Mouse (Mus musculus) heart, embryonic 12.5 days (tissue): ENCODE data around the gene Gm21750. TPM values are rescaled to one million over a fixed set of nuclear protein-coding genes. Genes with fewer than 3 reads are reported as not detected.
"Not testable (repeated sequence)": the region's sequence is repeated elsewhere in the genome, so short reads cannot be mapped to it uniquely, and the experiment has no call there.

Experiments used
- ATAC-seq: fragments of 200-750 bp; cut with Nextera tagmentation; 2 replicates; pipeline ENCODE4 v1.8.0; 2017; ENCODE audit warnings: moderate TSS enrichment, moderate library complexity; ENCODE audit not compliant: insufficient number of reproducible peaks, low FRiP score
- H3K27ac ChIP-seq: fragments of 300-500 bp; sonication (generic); 2 replicates; pipeline ENCODE4 v1.5.1; 2016; ENCODE audit warnings: mild to moderate bottlenecking, moderate library complexity; ENCODE audit not compliant: poor library complexity, severe bottlenecking
- H3K27me3 ChIP-seq: fragments of 300-500 bp; sonication (generic); replicated peaks from 2 replicates; pipeline ENCODE4 v1.6.1; 2016; ENCODE audit warnings: mild to moderate bottlenecking, moderate library complexity
- H3K36me3 ChIP-seq: fragments of 300-500 bp; sonication (generic); 2 replicates; pipeline ENCODE4 v1.6.1; 2016; ENCODE audit warnings: mild to moderate bottlenecking, moderate library complexity
- H3K4me1 ChIP-seq: fragments of 300-500 bp; sonication (generic); replicated peaks from 2 replicates; pipeline ENCODE4 v1.6.1; 2016; ENCODE audit warnings: mild to moderate bottlenecking
- H3K4me2 ChIP-seq: fragments of 300-500 bp; sonication (generic); 2 replicates; pipeline ENCODE4 v1.6.1; 2016; ENCODE audit warnings: mild to moderate bottlenecking, moderate library complexity
- H3K4me3 ChIP-seq: fragments of 300-500 bp; sonication (generic); 2 replicates; pipeline ENCODE4 v1.5.1; 2016; ENCODE audit warnings: mild to moderate bottlenecking
- H3K9ac ChIP-seq: fragments of 300-500 bp; sonication (generic); 2 replicates; pipeline ENCODE4 v1.6.1; 2016; ENCODE audit warnings: mild to moderate bottlenecking, moderate library complexity
- H3K9me3 ChIP-seq: fragments of 300-500 bp; sonication (generic); replicated peaks from 2 replicates; pipeline ENCODE4 v1.6.1; 2016; ENCODE audit warnings: mild to moderate bottlenecking, moderate library complexity
- WGBS: fragments of 180-500 bp; shearing (Covaris S2); methylation state at CpG from one replicate; pipeline ENCODE4 v1.1.7; 2016; 5-methylcytosine and 5-hydroxymethylcytosine counted together
- polyA plus RNA-seq: library from polyadenylated mRNA; unstranded; fragments of >200 nt; fragmentation: Nextera tagmentation; extraction: Ambion mirVana; gene quantifications from 2 replicates; pipeline ENCODE4 v1.2.1, GENCODE M21; 2016

Gene Gm21750
- not detected in 2 replicates for polyA plus RNA-seq

DNA sequence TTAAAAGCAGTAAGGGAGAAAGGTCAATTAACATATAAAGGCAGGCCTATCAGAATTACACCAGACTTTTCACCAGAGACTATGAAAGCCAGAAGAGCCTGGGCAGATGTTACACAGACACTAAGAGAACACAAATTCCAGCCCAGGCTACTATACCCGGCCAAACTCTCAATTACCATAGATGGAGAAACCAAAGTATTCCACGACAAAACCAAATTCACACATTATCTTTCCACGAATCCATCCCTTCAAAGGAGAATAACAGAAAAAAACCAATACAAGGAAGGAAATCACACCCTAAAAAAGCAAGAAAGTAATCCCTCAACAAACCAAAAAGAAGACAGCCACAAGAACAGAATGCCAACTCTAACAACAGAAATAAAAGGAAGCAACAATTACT, at the start of gene Gm21750:
Gene Gm21750 (plus strand): TSS at position 301 of the 400 bp plus-strand sequence.
- H3K27ac ChIP-seq: not testable (repeated sequence)

GRCm38 (mm10) chr14:73614961-73615360, 46.1 kb upstream of the Gm21750 start:
- ATAC-seq: not testable (repeated sequence)
- 71% methylated on average over 1 of the region's 1 CpGs for WGBS

More for the DNA sequence above, at the start of gene Gm21750:
- not testable (repeated sequence) for H3K36me3 ChIP-seq, H3K27me3 ChIP-seq, ATAC-seq, H3K9ac ChIP-seq, H3K9me3 ChIP-seq, H3K4me2 ChIP-seq, H3K4me1 ChIP-seq, H3K4me3 ChIP-seq
- 54% methylated on average over 3 of the region's 3 CpGs for WGBS

DNA sequence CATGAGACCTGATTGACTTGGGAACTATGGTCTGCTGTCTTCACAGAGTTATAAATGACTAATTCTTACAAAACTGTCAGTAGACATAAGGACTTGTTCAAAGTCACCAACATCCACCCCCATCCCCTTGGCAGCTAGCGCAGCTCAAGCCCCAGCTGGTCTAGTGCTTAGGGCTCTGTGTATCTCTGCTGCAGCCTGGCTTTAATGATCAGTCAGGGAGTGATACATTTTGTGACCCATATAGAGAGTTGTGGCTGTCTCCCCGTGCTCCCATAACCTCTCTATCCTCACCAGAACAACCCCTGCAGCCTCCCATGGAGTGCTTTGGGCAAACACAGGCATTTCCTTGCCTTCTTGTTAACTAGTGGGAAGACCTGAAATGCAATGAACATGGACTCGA, 40.1 kb upstream of the Gm21750 start:
- no peak overlapping the region for H3K9ac ChIP-seq
- no peaks in the 10 kb centered on the region for H3K4me1 ChIP-seq
- no peaks in the 10 kb centered on the region for H3K27me3 ChIP-seq
- no peak overlapping the region for H3K27ac ChIP-seq
- peaks cover 3% of the 10 kb centered on the region; the same call in 1 of the 2 replicates for H3K9me3 ChIP-seq
- no peak for ATAC-seq
- 69% methylated on average over 3 of the region's 3 CpGs for WGBS
- no peak overlapping the region for H3K4me3 ChIP-seq
- H3K36me3 ChIP-seq: no peaks in the 10 kb centered on the region
- no peak overlapping the region for H3K4me2 ChIP-seq

More at GRCm38 (mm10) chr14:73614961-73615360, 46.1 kb upstream of the Gm21750 start:
- not testable (repeated sequence) for H3K4me2 ChIP-seq, H3K9me3 ChIP-seq, H3K36me3 ChIP-seq, H3K4me1 ChIP-seq, H3K4me3 ChIP-seq, H3K9ac ChIP-seq, H3K27ac ChIP-seq
- H3K27me3 ChIP-seq: peaks cover 11% of the 10 kb centered on the region; the same call in 1 of the 2 replicates

DNA sequence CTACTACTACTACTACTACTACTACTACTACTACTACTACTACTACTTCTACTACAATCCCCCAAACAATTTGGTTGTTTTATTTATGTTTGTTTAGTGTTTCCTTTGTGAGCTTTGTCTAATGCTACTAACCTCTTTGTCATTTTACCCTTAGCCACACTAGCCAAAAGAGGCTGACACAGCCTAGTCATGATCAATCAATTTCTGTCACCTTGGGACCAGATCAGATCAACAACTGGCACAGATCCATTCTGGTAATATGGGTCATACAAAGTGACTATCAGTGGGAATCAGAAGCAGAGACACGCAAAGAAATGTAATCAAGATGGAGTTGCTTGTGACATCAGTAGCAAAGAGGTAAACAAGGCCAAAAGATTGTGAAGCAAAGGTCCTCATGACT, 38.0 kb upstream of the Gm21750 start:
- Histone ChIP-seq H3K9ac (no peak overlapping the region), H3K27ac (no peak overlapping the region), H3K36me3 (no peaks in the 10 kb centered on the region), H3K27me3 (no peaks in the 10 kb centered on the region), H3K4me1 (no peaks in the 10 kb centered on the region), H3K4me3 (no peak overlapping the region), H3K4me2 (no peak overlapping the region), H3K9me3 (0 out of 2 replicates have a peak, but pooled peaks cover 3% of the 10 kb centered on the region)
- 86% methylated on average over 1 of the region's 1 CpGs for WGBS
- ATAC-seq: no peak

DNA sequence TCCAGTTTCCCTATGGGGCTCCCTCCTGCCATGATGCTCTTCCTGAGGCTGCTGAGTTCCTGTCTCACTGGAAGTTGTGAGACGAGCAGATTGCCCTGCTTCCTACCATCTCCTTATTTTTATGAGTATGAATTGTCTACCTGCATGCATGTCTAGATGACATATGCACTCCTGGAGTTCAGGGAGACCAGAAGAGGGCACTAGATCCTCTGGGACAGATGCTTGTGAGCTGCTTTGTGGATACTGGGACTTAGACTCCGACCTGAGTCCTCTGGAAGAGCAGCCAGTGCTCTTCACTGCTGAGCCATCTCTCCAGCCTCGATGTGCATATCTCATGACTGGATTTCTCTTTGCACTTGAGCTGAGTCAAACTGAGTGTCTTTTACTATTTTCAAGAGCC, 35.6 kb upstream of the Gm21750 start:
- ATAC-seq: no peak
- H3K36me3 ChIP-seq: no peaks in the 10 kb centered on the region
- no peak overlapping the region for H3K4me2 ChIP-seq
- no peak overlapping the region for H3K4me3 ChIP-seq
- no peaks in the 10 kb centered on the region for H3K4me1 ChIP-seq
- 62% methylated on average over 3 of the region's 3 CpGs for WGBS
- no peak overlapping the region for H3K9ac ChIP-seq
- H3K27ac ChIP-seq: no peak overlapping the region
- H3K27me3 ChIP-seq: no peaks in the 10 kb centered on the region
- 0 out of 2 replicates have a peak, but pooled peaks cover 3% of the 10 kb centered on the region for H3K9me3 ChIP-seq

- WGBS: 88% methylated on average over 4 of the region's 4 CpGs
- ATAC-seq: no peak
Observed at GRCm38 (mm10) chr14:73631511-73631910, 29.5 kb upstream of the Gm21750 start.

GRCm38 (mm10) chr14:73632648-73633263, 28.3 kb upstream of the Gm21750 start:
- H3K27me3 ChIP-seq: no peaks in the 10 kb centered on the region
- H3K9ac ChIP-seq: no peak overlapping the region
- no peaks in the 10 kb centered on the region for H3K9me3 ChIP-seq
- no peaks in the 10 kb centered on the region for H3K4me1 ChIP-seq
- H3K4me2 ChIP-seq: no peak overlapping the region
- 63% methylated on average over 9 of the region's 9 CpGs for WGBS
- ATAC-seq: no peak
- H3K4me3 ChIP-seq: no peak overlapping the region
- H3K36me3 ChIP-seq: no peaks in the 10 kb centered on the region
- H3K27ac ChIP-seq: no peak overlapping the region

More at GRCm38 (mm10) chr14:73631511-73631910, 29.5 kb upstream of the Gm21750 start:
- Histone ChIP-seq H3K27ac (no peak overlapping the region), H3K4me2 (no peak overlapping the region), H3K4me3 (no peak overlapping the region), H3K9ac (no peak overlapping the region), H3K27me3 (no peaks in the 10 kb centered on the region), H3K4me1 (no peaks in the 10 kb centered on the region), H3K9me3 (no peaks in the 10 kb centered on the region), H3K36me3 (no peaks in the 10 kb centered on the region)

GRCm38 (mm10) chr14:73634356-73634755, 26.7 kb upstream of the Gm21750 start:
- ATAC-seq: no peak
- Histone ChIP-seq H3K4me2 (no peak overlapping the region), H3K9me3 (no peaks in the 10 kb centered on the region), H3K27ac (no peak overlapping the region), H3K36me3 (no peaks in the 10 kb centered on the region), H3K4me3 (no peak overlapping the region), H3K4me1 (no peaks in the 10 kb centered on the region), H3K9ac (no peak overlapping the region), H3K27me3 (no peaks in the 10 kb centered on the region)
- 85% methylated on average over 3 of the region's 3 CpGs for WGBS

GRCm38 (mm10) chr14:73637460-73637859, 23.6 kb upstream of the Gm21750 start:
- no peaks in the 10 kb centered on the region for H3K9me3 ChIP-seq
- no peak overlapping the region for H3K4me3 ChIP-seq
- H3K27me3 ChIP-seq: no peaks in the 10 kb centered on the region
- H3K9ac ChIP-seq: no peak overlapping the region
- H3K27ac ChIP-seq: no peak overlapping the region
- no peak for ATAC-seq
- no peaks in the 10 kb centered on the region for H3K4me1 ChIP-seq
- no peak overlapping the region for H3K4me2 ChIP-seq
- no peaks in the 10 kb centered on the region for H3K36me3 ChIP-seq

DNA sequence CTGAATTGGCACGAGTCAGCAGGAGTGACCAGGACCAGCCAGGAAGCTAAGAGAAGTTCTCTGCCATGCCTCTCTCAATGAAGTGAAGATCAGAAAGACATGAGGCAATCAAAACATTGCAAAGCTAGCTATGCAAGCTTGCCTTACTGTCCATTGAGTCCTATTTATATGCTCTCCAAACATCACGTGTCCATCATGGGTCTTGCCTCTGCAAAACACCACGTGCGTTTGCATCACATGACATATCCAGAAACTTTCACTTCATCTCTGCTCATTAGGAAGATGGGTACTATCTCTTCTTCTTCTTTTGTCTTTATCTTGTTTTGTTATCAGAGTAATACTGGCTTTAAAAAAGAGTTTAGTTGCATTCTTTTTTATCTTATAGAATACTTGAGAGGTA, 10.8 kb upstream of the Gm21750 start:
- no peak overlapping the region for H3K9ac ChIP-seq
- no peak overlapping the region for H3K4me3 ChIP-seq
- no peaks in the 10 kb centered on the region for H3K4me1 ChIP-seq
- H3K36me3 ChIP-seq: no peaks in the 10 kb centered on the region
- no peaks in the 10 kb centered on the region for H3K27me3 ChIP-seq
- no peaks in the 10 kb centered on the region for H3K9me3 ChIP-seq
- no peak overlapping the region for H3K4me2 ChIP-seq
- WGBS: 82% methylated on average over 4 of the region's 4 CpGs
- H3K27ac ChIP-seq: no peak overlapping the region
- ATAC-seq: no peak

DNA sequence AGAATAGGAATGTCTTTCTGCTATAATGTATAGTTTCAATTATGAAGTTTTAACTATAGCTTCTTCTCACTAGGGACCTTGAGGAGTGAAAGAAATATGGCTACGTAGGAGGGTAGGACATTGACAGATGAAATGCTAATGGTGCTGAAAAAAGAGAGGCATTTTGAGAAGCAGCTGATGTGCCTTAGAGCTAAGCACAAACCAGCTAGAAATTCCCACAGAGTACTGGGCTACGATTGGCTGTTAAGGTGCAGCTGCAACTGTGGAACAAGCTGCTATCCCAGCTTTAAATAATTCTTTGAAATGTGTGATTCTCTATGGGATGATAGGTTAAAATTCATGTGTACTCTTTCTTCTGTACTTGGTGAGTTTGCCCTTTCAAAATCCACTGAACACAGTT, 9.1 kb downstream of the Gm21750 start:
- H3K4me1 ChIP-seq: no peaks in the 10 kb centered on the region
- no peak overlapping the region for H3K9ac ChIP-seq
- no peaks in the 10 kb centered on the region for H3K27me3 ChIP-seq
- H3K36me3 ChIP-seq: no peaks in the 10 kb centered on the region
- no peak overlapping the region for H3K27ac ChIP-seq
- ATAC-seq: no peak
- H3K4me3 ChIP-seq: no peak overlapping the region
- no peaks in the 10 kb centered on the region for H3K9me3 ChIP-seq
- 69% methylated on average over 2 of the region's 2 CpGs for WGBS
- H3K4me2 ChIP-seq: no peak overlapping the region

- Histone ChIP-seq H3K9ac (no peak overlapping the region), H3K36me3 (no peaks in the 10 kb centered on the region), H3K4me1 (no peaks in the 10 kb centered on the region), H3K27ac (no peak overlapping the region), H3K4me3 (no peak overlapping the region), H3K4me2 (no peak overlapping the region), H3K27me3 (no peaks in the 10 kb centered on the region), H3K9me3 (no peaks in the 10 kb centered on the region; the same call in 1 of the 2 replicates)
- 54% methylated on average over 4 of the region's 4 CpGs for WGBS
- no peak for ATAC-seq
Observed at GRCm38 (mm10) chr14:73687726-73688125, 26.7 kb downstream of the Gm21750 start.
